Mouse (Mus musculus) erythroblast, adult 5-6 weeks (primary cell): ENCODE results near the gene Rnf146. TPM values are rescaled to one million over a fixed set of nuclear protein-coding genes. Genes with fewer than 3 reads are reported as not detected.
"Not testable (repeated sequence)": the region's sequence is repeated elsewhere in the genome, so short reads cannot be mapped to it uniquely, and the experiment has no call there.

Experiments
- ATAC-seq: replicated peaks from 2 replicates; pipeline ENCODE4 v1.8.0; 2016; ENCODE audit warnings: moderate number of reproducible peaks, mild to moderate bottlenecking, moderate TSS enrichment, inconsistent platforms; ENCODE audit not compliant: poor library complexity, low FRiP score, severe bottlenecking
- total RNA-seq, 2 experiments: library from RNA; stranded (forward) in 1 of 2; stranded (reverse) in 1 of 2; fragments of 150-400 nt in 1 of 2; fragments of 200-764, 138-1000 nt in 1 of 2; gene quantifications; 2 replicates each; pipeline versions ENCODE4 v1.2.3 to v1.2.4; 2015 to 2017; ENCODE audit warnings: low replicate concordance in 2 of 2

Gene Rnf146
- 8.8 and 11.5 TPM in 2 replicates for total RNA-seq (2015; ENCODE audit: low replicate concordance)
- 16.4 and 24.6 TPM in 2 replicates for total RNA-seq (2017; ENCODE audit: low replicate concordance)

DNA sequence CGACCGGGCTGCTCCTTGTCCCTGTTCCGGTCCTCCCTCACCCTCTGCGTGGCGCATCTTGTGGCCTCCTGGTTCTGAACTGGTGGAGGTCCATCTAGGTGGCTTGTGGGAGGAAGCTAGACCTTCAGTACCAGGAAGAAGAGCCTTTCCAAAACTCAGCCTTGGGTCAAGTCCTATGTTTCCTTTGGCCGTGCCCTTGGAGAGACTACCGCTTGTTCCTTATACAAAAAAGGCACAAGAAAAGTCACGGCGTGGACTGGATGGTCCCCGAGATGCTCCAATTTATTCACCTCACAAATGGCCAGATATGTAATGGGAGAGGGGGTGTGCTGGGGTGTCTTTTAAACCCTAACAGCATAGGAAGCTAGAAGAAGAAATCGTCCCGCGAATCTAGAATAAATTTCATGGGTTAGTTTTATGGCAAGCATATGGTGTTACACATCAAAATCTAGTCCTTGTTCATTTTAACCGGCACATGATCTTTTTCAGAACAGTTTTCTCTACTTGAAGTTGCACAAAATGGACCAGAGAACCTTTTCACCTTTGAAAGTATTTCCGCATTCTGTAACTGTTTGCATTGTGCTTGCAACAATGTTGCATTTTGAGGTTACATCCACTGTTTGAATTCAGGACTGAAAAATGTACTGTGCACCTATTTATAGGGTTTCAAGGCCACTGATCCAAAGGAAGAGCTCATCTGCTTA, at the start of gene Rnf146:
Gene Rnf146 (minus strand): TSS at position 246 of the 704 bp plus-strand sequence.
- ATAC-seq = no peak; the same call in 1 of the 2 replicates

- no peak for ATAC-seq
Observed at GRCm38 (mm10) chr10:29402656-29403268, 40.5 kb upstream of the Rnf146 start.

DNA sequence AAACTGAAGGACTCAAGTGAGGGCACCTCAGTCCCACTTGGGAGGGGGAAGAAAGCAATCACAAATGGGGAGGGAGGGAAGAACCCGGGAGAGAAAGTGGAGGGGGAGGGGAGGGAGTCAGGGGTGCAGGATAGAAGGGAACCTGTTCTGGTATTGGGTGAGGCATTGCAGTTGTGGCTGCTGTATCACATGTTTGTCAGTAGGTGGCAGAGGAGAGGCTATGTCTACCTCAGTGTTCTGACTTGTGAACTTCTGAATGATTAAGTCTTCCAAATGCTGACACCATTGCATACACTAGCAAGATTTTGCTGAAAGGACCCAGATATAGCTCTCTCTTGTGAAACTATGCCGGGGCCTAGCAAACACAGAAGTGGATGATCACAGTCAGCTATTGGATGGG, 32.6 kb upstream of the Rnf146 start:
- not testable (repeated sequence) for ATAC-seq

GRCm38 (mm10) chr10:29381558-29381957, 19.3 kb upstream of the Rnf146 start:
- ATAC-seq = no peak

DNA sequence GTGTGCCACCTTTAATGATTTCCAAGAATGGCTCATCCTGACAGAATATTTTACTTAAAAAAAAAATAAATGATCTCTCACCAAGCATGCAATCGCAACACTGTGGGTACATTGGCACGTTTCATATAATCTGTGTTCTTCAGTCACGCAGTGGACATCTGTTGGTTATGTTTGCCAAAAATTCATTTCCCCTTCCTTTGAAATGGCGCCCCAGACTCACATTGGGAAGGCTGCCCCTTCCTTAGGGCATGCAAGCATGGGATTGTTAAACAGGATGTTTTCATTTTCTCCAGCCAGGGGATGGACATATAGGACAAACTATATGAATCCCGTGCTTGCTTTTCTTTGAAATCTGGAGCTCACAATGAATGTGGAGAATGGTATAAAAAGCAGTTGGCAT, 11.8 kb upstream of the Rnf146 start:
- no peak for ATAC-seq

GRCm38 (mm10) chr10:29361464-29362196, 612 bp downstream of the Rnf146 start:
- ATAC-seq = peak; percentile 90

- peak; percentile 18; the same call in 1 of the 2 replicates for ATAC-seq
Observed at GRCm38 (mm10) chr10:29361095-29361463, 1.2 kb downstream of the Rnf146 start.

DNA sequence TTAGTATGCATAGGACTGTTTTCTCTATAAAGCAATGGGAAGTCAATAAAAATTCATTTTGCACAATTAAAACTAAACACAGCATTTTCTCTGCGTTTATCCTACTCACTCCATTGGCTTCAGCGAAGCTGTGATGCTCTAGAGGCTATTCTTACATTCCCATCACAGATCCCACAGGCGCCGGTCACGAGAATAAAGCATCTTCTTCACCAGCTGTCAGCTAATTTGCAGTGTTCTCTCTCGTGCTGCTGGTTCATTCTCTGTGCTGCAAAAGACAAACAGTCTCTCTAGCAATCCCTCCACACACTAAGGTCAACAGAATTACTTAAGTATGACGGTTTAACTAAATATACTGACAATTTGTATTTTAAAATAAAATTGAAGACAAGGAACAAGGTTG, 8.1 kb downstream of the Rnf146 start:
- no peak for ATAC-seq

DNA sequence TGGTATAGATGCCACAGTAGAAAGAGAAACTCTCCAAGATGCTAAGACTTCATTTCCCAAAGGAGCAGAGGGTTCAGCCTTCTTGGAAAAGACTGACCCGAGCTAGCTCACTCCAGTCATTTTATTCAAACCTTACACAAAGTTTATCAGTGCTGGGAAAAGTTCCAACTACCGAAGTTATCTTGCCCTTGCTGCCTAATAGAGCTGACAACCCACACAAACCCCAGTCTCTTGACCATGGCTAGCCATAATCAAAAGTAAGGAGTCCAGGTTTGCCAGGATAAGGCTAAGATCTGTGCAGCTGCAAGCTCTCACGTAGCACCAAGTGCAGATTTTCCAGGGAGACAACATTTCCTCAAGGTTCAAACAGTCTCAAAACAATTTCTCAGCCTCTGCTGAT, 9.7 kb downstream of the Rnf146 start:
- no peak for ATAC-seq

DNA sequence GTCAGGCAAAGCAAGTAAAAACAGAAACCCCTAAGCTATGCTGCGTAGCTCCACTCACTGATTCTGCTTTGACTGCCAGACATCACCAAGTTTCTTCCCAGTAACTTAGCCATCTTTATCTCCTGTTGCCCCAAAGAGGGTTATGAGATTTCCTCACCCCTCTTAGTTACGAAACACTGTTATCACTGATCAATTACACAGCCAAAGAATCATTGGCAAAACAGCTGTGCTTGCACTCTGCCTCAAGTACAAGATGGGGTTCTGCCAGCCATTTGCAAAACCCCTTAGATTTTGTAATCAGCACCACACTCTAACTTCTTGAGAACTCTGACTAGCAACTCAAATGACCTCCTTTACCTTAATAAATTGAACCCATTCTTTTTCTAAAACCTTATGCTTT, 10.8 kb downstream of the Rnf146 start:
- ATAC-seq = no peak

- ATAC-seq = no peak
Observed at GRCm38 (mm10) chr10:29346638-29347037, 15.6 kb downstream of the Rnf146 start.

GRCm38 (mm10) chr10:29344232-29344631, 18.0 kb downstream of the Rnf146 start:
- no peak for ATAC-seq

- peak; percentile 79 for ATAC-seq
Observed at GRCm38 (mm10) chr10:29338355-29339056, 23.7 kb downstream of the Rnf146 start.

- no peak for ATAC-seq
Observed at GRCm38 (mm10) chr10:29333836-29334235, 28.4 kb downstream of the Rnf146 start.

GRCm38 (mm10) chr10:29324817-29325216, 37.4 kb downstream of the Rnf146 start:
- ATAC-seq = no peak

DNA sequence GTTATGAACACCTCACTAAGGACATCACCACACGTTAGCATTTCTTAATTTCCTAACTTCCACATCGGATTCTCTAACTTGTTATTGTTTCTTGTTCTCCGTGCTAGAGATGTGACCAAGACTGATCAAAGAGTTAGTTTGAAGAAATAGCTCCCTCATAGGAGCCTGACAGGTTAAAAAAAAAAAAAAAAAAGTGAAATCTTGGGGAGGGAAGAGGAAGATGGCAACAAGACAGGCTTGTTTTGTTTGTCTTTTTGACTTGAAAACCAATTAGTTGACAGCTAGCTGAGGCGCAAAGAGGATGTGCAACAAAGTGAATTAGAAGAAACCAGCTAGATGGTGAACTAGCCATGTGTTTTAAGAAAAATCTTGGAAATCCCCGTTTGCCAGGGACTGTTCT, 48.3 kb downstream of the Rnf146 start:
- peak; percentile 16; the same call in 1 of the 2 replicates for ATAC-seq

DNA sequence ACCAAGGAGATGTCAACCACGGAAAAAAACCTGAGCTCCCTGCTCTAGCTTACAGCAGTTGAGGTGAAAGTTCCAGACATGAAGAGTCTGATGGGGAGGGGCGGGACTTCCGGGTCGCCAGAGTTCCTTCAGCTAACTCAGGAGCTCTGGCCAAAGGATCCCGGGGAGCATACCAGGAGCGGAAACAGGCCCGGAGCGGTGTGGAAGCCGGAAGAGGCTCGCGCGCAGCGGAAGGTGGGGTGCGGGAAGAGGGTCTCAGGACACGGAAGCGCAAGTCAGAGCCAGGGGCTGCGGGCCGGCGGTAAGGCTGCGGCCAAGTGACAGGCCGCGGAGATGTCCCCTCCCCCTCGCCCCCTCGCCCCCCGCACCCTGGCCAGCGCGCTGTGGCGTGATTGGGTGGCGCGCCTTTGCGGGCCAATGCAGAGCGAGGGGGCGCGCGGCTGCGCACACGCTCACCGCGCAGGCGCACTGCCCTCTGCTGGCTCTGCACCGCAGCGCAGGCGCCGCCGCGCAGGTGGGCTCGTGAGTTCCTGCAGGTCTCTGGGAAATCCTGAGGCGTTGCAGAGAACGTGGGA, 49.1 kb downstream of the Rnf146 start, which contains the start of gene Echdc1:
Gene Echdc1 (plus strand): TSS at position 103 of the 575 bp plus-strand sequence.
- peak; percentile 95 for ATAC-seq

DNA sequence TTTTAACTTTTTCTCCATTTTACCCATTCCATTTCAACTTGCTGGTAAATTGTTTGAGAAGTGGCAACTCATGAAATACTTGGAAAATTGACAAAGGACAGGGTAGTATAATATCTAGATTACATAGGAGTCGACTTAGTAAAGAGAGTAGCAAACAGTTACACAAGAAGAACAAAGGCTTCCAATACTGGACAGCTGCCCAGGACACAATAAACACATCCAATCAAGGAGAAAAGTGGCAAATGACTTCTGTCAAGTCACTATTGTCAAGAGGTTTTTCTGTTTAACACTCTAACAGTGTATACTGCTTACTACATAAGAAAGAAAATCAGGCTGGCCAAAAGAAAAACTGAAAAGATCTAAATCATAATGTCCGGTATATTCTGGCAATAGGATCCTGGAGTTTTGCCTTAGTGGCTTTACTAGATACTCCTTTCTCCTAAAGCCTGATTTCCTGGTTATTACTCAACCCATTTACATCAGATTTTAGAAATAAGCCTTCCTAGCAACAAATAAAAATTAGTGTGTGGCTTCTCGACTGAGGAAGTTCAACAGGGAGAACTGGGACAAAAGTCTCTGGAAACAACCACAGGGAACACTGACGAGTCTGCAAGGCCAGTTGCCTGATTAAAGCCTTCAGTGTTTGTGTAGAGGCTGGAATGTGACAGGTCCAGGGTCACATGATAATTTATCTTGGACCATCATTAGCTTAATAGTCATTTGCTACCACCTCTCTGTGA, 50.6 kb downstream of the Rnf146 start:
- no peak for ATAC-seq

DNA sequence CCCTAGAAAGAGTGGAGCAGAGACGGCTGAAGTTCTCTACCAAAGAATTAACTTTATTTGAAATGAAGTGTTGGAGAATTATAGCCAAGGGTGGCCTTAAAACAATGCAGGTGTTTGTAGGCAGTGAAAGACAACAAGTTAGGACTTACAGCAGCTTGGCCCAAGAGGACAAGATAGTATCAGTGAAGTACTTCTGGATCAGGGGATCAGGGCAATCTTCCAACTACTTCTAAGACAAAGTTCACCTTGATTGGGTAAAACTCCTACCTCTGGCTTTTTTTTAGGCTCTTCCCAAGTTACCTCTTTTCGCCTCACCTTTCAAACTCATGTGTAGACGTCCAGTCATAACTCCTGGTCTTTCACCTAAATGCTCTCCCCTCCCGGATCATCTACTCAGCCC, 60.0 kb downstream of the Rnf146 start:
- no peak for ATAC-seq
